Mouse (Mus musculus) MEL (cell line): ENCODE results near the gene Rabep1.

ENCODE experiments used
- BHLHE40 ChIP-seq: IDR thresholded peaks from 2 replicates; pipeline ENCODE4 v1.6.1; 2012; ENCODE audit warnings: low read depth, mild to moderate bottlenecking, inconsistent platforms, low read length, improper control_type of control experiment, borderline replicate concordance
- CTCF ChIP-seq, 3 experiments: IDR thresholded peaks in 2 of 3; conservative IDR thresholded peaks in 1 of 3; 2 replicates each; pipeline ENCODE4 v1.5.1; 2011 to 2012; ENCODE audit warnings: low read length in 3 of 3, low read depth in 2 of 3, mild to moderate bottlenecking in 2 of 3, improper control_type of control experiment in 1 of 3, inconsistent platforms in 1 of 3, mixed read lengths in 1 of 3, moderate library complexity in 1 of 3; ENCODE audit not compliant: control insufficient read depth in 1 of 3, insufficient read depth in 1 of 3, poor library complexity in 1 of 3, severe bottlenecking in 1 of 3
- E2F4 ChIP-seq: IDR thresholded peaks from 2 replicates; pipeline ENCODE4 v1.6.1; 2011; ENCODE audit warnings: low read depth, low read length, improper control_type of control experiment, borderline replicate concordance
- ETS1 ChIP-seq: IDR thresholded peaks from 2 replicates; pipeline ENCODE4 v1.6.1; 2012; ENCODE audit warnings: low read depth, mild to moderate bottlenecking, inconsistent platforms, low read length, improper control_type of control experiment, moderate library complexity
- MAFK ChIP-seq: IDR thresholded peaks from 2 replicates; pipeline ENCODE4 v1.6.1; 2011; ENCODE audit warnings: low read depth, mild to moderate bottlenecking, low read length, improper control_type of control experiment, borderline replicate concordance
- MAX ChIP-seq: IDR thresholded peaks from 2 replicates; pipeline ENCODE4 v1.6.1; 2011; ENCODE audit warnings: low read length, improper control_type of control experiment
- NRF1 ChIP-seq: IDR thresholded peaks from 2 replicates; pipeline ENCODE4 v1.6.1; 2014; ENCODE audit warnings: low read depth, mild to moderate bottlenecking, inconsistent platforms, low read length, improper control_type of control experiment, moderate library complexity; ENCODE audit not compliant: poor library complexity, insufficient read depth, severe bottlenecking
- POLR2A ChIP-seq, 2 experiments: IDR thresholded peaks; 2 replicates each; pipeline ENCODE4 v1.6.1; 2011 to 2012; ENCODE audit warnings: low read length in 2 of 2, mild to moderate bottlenecking in 2 of 2, control low read depth in 1 of 2, improper control_type of control experiment in 1 of 2, low read depth in 1 of 2, moderate library complexity in 1 of 2; ENCODE audit not compliant: control insufficient read depth in 1 of 2, insufficient read depth in 1 of 2, poor library complexity in 1 of 2
- POLR2AphosphoS2 ChIP-seq: IDR thresholded peaks from 2 replicates; pipeline ENCODE4 v1.6.1; 2011; ENCODE audit warnings: low read length, improper control_type of control experiment
- RAD21 ChIP-seq: IDR thresholded peaks from 2 replicates; pipeline ENCODE4 v1.6.1; 2011; ENCODE audit warnings: mild to moderate bottlenecking, low read depth, low read length, improper control_type of control experiment
- UBTF ChIP-seq: IDR thresholded peaks from 2 replicates; pipeline ENCODE4 v1.6.1; 2012; ENCODE audit warnings: low read depth, mild to moderate bottlenecking, inconsistent platforms, low read length, improper control_type of control experiment, moderate library complexity, borderline replicate concordance; ENCODE audit not compliant: insufficient read depth
- USF1 ChIP-seq: IDR thresholded peaks from 2 replicates; pipeline ENCODE4 v1.6.1; 2014; ENCODE audit warnings: low read depth, mild to moderate bottlenecking, inconsistent platforms, low read length, improper control_type of control experiment, moderate library complexity
- ZC3H11A ChIP-seq: IDR thresholded peaks from 2 replicates; pipeline ENCODE4 v1.6.1; 2012; ENCODE audit warnings: low read depth, mild to moderate bottlenecking, inconsistent platforms, low read length, improper control_type of control experiment

GRCm38 (mm10) chr11:70845457-70845978, 940 bp downstream of the Rabep1 start:
- TF ChIP-seq CTCF (IDR thresholded peaks at IDR 0.05 in 2 of 3, conservative IDR thresholded peaks at IDR 0.05 in 1 of 3; ENCODE audit: control insufficient read depth in 1 of 3, insufficient read depth in 1 of 3, low read depth in 2 of 3, low read length in 3 of 3, poor library complexity in 1 of 3, severe bottlenecking in 1 of 3) (no peak), MAX (no peak), E2F4 (no peak), ZC3H11A (no peak), RAD21 (no peak), POLR2A (IDR thresholded peaks at IDR 0.05; ENCODE audit: control insufficient read depth in 1 of 2, insufficient read depth in 1 of 2, low read depth in 1 of 2, low read length in 2 of 2, poor library complexity in 1 of 2) (no peak), POLR2AphosphoS2 (no peak), UBTF (peak; percentile 64; the same call in 1 of the 2 replicates), ETS1 (no peak), BHLHE40 (no peak), MAFK (no peak), USF1 (no peak), NRF1 (0 out of 2 replicates have a peak, but pooled peaks have one; percentile 6)
